Mouse (Mus musculus) kidney, embryonic 14.5 days (tissue): ENCODE measurements around the gene Clnk. TPM values are rescaled to one million over a fixed set of nuclear protein-coding genes. Genes with fewer than 3 reads are reported as not detected.

Source experiments
- ATAC-seq: fragments of 200-750 bp; cut with Nextera tagmentation; 2 replicates; pipeline ENCODE4 v1.8.0; 2017; ENCODE audit warnings: moderate number of reproducible peaks, mild to moderate bottlenecking, moderate TSS enrichment, moderate library complexity; ENCODE audit not compliant: low FRiP score, low TSS enrichment
- H3K27ac ChIP-seq: fragments of 300-500 bp; sonication (generic); 2 replicates; pipeline ENCODE4 v1.5.1; 2014; ENCODE audit warnings: low read depth, mild to moderate bottlenecking, low read length, moderate library complexity, mixed read lengths
- H3K27me3 ChIP-seq: fragments of 300-500 bp; sonication (generic); 2 replicates; pipeline ENCODE4 v1.6.1; 2014; ENCODE audit warnings: mild to moderate bottlenecking, low read length; ENCODE audit not compliant: control insufficient read depth, insufficient read depth
- H3K36me3 ChIP-seq: fragments of 300-500 bp; sonication (generic); 2 replicates; pipeline ENCODE4 v1.6.1; 2014; ENCODE audit warnings: low read length, mixed read lengths; ENCODE audit not compliant: control insufficient read depth, insufficient read depth
- H3K4me1 ChIP-seq: fragments of 300-500 bp; sonication (generic); 2 replicates; pipeline ENCODE4 v1.6.1; 2014; ENCODE audit warnings: low read length, mixed read lengths; ENCODE audit not compliant: control insufficient read depth, insufficient read depth
- H3K4me2 ChIP-seq: fragments of 300-500 bp; sonication (generic); replicated peaks from 2 replicates; pipeline ENCODE4 v1.6.1; 2014; ENCODE audit warnings: low read depth, mild to moderate bottlenecking, low read length
- H3K4me3 ChIP-seq: fragments of 300-500 bp; sonication (generic); 2 replicates; pipeline ENCODE4 v1.5.1; 2014; ENCODE audit warnings: mild to moderate bottlenecking, low read length
- H3K9ac ChIP-seq: fragments of 300-500 bp; sonication (generic); 2 replicates; pipeline ENCODE4 v1.6.1; 2014; ENCODE audit warnings: low read depth, mild to moderate bottlenecking, low read length, moderate library complexity
- H3K9me3 ChIP-seq: fragments of 300-500 bp; sonication (generic); 2 replicates; pipeline ENCODE4 v1.6.1; 2016; ENCODE audit warnings: low read length; ENCODE audit not compliant: control insufficient read depth
- WGBS: fragments of 180-500 bp; shearing (Covaris S2); extraction: QIAGEN DNeasy Blood & Tissue Kit; methylation state at CpG from one replicate; pipeline ENCODE4 v1.1.7; 2014; 5-methylcytosine and 5-hydroxymethylcytosine counted together
- polyA plus RNA-seq: library from polyadenylated mRNA; unstranded; fragments of >200 nt; fragmentation: Nextera tagmentation; extraction: Ambion mirVana; gene quantifications from 2 replicates; pipeline ENCODE4 v1.2.1, GENCODE M21; 2014

Gene Clnk
- polyA plus RNA-seq, 1 experiment from 2014 or later: not detected

DNA sequence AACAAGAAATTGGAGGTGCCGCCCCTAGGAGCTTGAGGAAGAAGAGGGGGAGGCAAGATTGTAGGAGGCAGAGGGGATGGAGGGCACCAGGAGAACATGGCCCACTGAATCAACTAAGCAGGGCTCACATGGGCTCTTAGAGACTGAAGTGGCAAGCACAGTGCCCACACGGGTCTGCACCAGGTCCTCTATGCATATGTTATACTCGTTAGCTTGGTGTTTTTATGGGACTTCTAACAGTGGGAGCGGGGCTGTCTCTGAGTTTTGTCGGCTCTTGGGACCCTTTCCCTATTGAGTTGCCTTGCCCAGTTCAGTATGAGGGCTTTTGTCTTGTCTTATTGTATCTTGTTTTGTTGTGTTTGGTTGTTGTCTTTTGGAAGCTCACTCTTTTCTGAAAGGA lies 50.0 kb downstream of the Clnk start:
- Histone ChIP-seq H3K9me3 (no peaks in the 10 kb centered on the region), H3K27me3 (no peaks in the 10 kb centered on the region), H3K27ac (no peak overlapping the region), H3K4me1 (no peaks in the 10 kb centered on the region), H3K4me2 (no peak overlapping the region), H3K4me3 (no peak overlapping the region), H3K36me3 (no peaks in the 10 kb centered on the region), H3K9ac (no peak overlapping the region)
- ATAC-seq: no peak
- WGBS: 78% methylated on average over 5 of the region's 5 CpGs

DNA sequence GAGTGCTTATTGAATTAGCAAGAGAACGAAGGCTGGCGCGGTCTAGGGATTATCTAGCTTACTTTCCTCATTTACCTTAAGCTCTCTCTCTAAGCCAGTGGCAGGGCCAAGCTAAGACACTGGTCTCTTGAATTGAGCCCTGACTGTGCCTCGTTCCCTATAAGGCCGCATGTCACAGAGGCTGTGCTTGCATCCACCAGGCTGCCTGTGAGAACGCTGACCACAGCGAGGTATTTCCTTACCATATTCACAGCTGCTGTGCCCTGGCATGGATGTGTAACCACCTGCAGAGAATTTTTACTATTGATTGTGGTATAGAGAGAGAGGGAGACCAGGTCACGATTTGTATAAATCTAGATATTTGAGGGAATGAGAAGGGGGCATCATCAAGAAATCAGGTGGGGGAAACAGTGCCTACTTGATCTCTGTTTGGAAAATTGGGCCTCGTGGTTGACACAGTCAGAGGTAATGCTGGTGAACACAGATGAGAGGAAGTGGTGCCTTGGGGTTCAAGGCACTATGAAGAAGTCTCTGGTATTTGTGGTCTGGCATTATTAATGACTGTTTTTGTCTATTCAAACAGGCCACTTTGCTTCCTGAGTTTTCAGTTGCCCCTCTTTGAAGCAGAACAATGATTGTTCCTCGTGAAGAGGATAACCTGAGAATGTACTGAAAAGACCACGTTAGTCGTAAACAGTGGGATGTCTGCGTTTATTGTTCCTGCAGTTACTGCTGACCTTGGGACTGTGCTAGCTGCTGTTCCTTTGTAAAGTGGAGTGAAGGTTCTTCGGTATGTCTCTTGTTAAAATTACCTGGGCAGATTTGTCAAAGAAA lies 52.3 kb downstream of the Clnk start:
- WGBS: 69% methylated on average over 14 of the region's 14 CpGs
- Histone ChIP-seq H3K4me1 (no peaks in the 10 kb centered on the region), H3K9me3 (no peaks in the 10 kb centered on the region), H3K27ac (no peak overlapping the region), H3K4me2 (no peak overlapping the region), H3K36me3 (no peaks in the 10 kb centered on the region), H3K9ac (no peak overlapping the region), H3K4me3 (no peak overlapping the region), H3K27me3 (no peaks in the 10 kb centered on the region)
- ATAC-seq: no peak

- H3K27ac ChIP-seq: no peak overlapping the region
- H3K36me3 ChIP-seq: no peaks in the 10 kb centered on the region
- H3K9ac ChIP-seq: no peak overlapping the region
- 29% methylated on average over 9 of the region's 9 CpGs for WGBS
- peaks cover 12% of the 10 kb centered on the region; the same call in 1 of the 2 replicates for H3K4me1 ChIP-seq
- no peak overlapping the region for H3K4me3 ChIP-seq
- H3K9me3 ChIP-seq: no peaks in the 10 kb centered on the region
- no peaks in the 10 kb centered on the region; the same call in 1 of the 2 replicates for H3K27me3 ChIP-seq
- ATAC-seq: peak; percentile 75; the same call in 1 of the 2 replicates
- no peak overlapping the region for H3K4me2 ChIP-seq
Observed at GRCm38 (mm10) chr5:38813391-38814109, 63.1 kb downstream of the Clnk start.

DNA sequence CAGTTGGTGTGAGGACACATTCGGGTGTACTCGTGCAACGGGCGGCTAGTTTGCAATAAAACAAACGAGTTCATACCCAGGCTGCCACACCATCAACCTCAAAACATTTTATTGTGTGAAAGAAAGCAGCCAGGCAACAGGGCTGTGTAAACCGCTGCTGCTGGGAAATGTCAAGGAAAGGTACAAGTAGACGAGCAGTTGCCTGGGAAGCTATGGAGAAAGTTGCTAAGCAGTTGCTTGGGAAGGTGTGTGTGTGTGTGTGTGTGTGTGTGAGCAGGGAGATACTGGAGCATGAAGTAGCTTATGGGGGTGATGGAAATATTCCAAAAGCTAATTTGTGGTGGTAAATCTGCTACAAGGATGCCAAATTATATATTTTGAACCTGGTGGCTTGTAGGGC lies 63.7 kb downstream of the Clnk start:
- Histone ChIP-seq H3K9ac (no peak overlapping the region), H3K27me3 (no peaks in the 10 kb centered on the region; the same call in 1 of the 2 replicates), H3K4me2 (peak overlapping the region; percentile 25), H3K4me3 (no peak overlapping the region), H3K9me3 (no peaks in the 10 kb centered on the region), H3K4me1 (peaks cover 12% of the 10 kb centered on the region; the same call in 1 of the 2 replicates), H3K36me3 (no peaks in the 10 kb centered on the region), H3K27ac (no peak overlapping the region)
- WGBS: 23% methylated on average over 7 of the region's 7 CpGs
- ATAC-seq: 0 out of 2 replicates have a peak, but pooled peaks have one; percentile 13

DNA sequence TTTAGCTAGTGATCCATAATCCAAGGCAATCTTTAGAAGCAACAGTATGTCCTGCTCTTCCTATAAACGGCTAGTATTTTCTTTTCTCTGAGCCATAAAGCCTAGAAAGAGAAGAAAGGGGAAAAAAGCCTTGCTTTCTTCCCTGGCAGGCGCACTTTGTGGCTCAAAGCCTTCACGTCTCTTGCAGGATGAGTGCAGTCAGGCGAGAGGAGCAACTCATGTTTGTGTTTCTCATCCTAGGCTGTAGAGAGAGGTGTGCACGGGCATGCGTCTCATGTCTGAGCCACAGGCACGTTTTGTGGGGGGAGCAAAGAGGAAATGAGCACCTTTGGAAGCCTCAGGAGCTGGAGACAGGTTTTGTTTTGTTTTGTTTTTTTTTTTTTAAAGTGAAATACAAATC lies 64.2 kb downstream of the Clnk start:
- 14% methylated on average over 7 of the region's 7 CpGs for WGBS
- H3K9me3 ChIP-seq: no peaks in the 10 kb centered on the region
- no peak overlapping the region for H3K4me3 ChIP-seq
- ATAC-seq: no peak
- no peak overlapping the region for H3K9ac ChIP-seq
- no peaks in the 10 kb centered on the region; the same call in 1 of the 2 replicates for H3K27me3 ChIP-seq
- H3K4me1 ChIP-seq: peaks cover 12% of the 10 kb centered on the region; the same call in 1 of the 2 replicates
- no peaks in the 10 kb centered on the region for H3K36me3 ChIP-seq
- no peak overlapping the region for H3K27ac ChIP-seq
- H3K4me2 ChIP-seq: peak overlapping the region; percentile 25; the same call in 1 of the 2 replicates

- 22% methylated on average over 7 of the region's 7 CpGs for WGBS
- Histone ChIP-seq H3K4me3 (no peak overlapping the region), H3K4me2 (no peak overlapping the region), H3K36me3 (no peaks in the 10 kb centered on the region), H3K9me3 (no peaks in the 10 kb centered on the region), H3K9ac (no peak overlapping the region), H3K4me1 (0 out of 2 replicates have a peak, but pooled peaks cover 3% of the 10 kb centered on the region), H3K27ac (no peak overlapping the region), H3K27me3 (no peaks in the 10 kb centered on the region)
- peak; percentile 86 for ATAC-seq
Observed at GRCm38 (mm10) chr5:38798910-38799309, 77.7 kb downstream of the Clnk start.

- Histone ChIP-seq H3K27me3 (no peaks in the 10 kb centered on the region), H3K4me3 (no peak overlapping the region), H3K9ac (no peak overlapping the region), H3K9me3 (no peaks in the 10 kb centered on the region), H3K4me2 (no peak overlapping the region), H3K4me1 (0 out of 2 replicates have a peak, but pooled peaks cover 3% of the 10 kb centered on the region), H3K27ac (no peak overlapping the region), H3K36me3 (no peaks in the 10 kb centered on the region)
- ATAC-seq: no peak
- WGBS: 51% methylated on average over 11 of the region's 11 CpGs
Observed at GRCm38 (mm10) chr5:38795139-38795538, 81.5 kb downstream of the Clnk start.

- Histone ChIP-seq H3K9me3 (no peaks in the 10 kb centered on the region), H3K4me2 (no peak overlapping the region), H3K27me3 (no peaks in the 10 kb centered on the region), H3K4me1 (no peaks in the 10 kb centered on the region; the same call in 1 of the 2 replicates), H3K9ac (no peak overlapping the region), H3K36me3 (no peaks in the 10 kb centered on the region), H3K27ac (no peak overlapping the region), H3K4me3 (no peak overlapping the region)
- WGBS: 83% methylated on average over 2 of the region's 2 CpGs
- ATAC-seq: no peak
Observed at GRCm38 (mm10) chr5:38791116-38791515, 85.5 kb downstream of the Clnk start.

- Histone ChIP-seq H3K27ac (no peak overlapping the region), H3K4me2 (no peak overlapping the region), H3K27me3 (no peaks in the 10 kb centered on the region), H3K36me3 (no peaks in the 10 kb centered on the region), H3K9me3 (no peaks in the 10 kb centered on the region), H3K4me3 (no peak overlapping the region), H3K9ac (no peak overlapping the region), H3K4me1 (no peaks in the 10 kb centered on the region; the same call in 1 of the 2 replicates)
- 82% methylated on average over 5 of the region's 5 CpGs for WGBS
- ATAC-seq: no peak
Observed at GRCm38 (mm10) chr5:38788820-38789219, 87.8 kb downstream of the Clnk start.
